Mouse (Mus musculus): Measurements from ENCODE around the gene Sema3f.

DNA sequence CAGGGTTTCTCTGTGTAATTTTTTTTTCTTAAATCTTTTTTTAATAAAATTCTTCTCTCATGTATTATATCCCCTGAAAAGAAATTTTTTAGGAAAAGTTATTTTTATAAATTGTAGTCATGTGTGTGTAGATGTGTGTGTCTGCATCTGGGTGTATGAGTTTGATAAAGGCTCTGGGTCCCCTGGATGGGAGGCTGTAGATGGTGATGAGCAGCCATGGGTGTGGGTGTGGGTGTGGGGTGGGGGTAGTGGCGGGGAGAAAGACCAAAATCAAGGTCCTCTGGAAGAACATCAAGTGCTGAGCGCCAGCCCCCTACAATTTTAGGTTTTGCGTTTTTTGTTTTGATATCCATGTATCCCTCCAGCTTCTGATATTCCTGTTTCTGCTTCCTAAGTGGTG is 37.8 kb upstream of the Sema3f start:
- TF ChIP-seq CTCF (IDR thresholded peaks at IDR 0.05; ENCODE audit: extremely low read depth, insufficient read length, insufficient replicate concordance, low read depth, low read length) (no peak), POLR2A (IDR thresholded peaks at IDR 0.05; ENCODE audit: low read depth, low read length) (no peak)

Measured in small intestine, adult 2 months (tissue).